Mouse (Mus musculus): ENCODE data around the gene 3110021N24Rik. TPM values are rescaled to one million over a fixed set of nuclear protein-coding genes. Genes with fewer than 3 reads are reported as not detected.

The 3110021N24Rik gene
- polyA plus RNA-seq, 1 experiment from 2014 or later, result 1.6 TPM

GRCm38 (mm10) chr4:108781596-108781995 lies 62.1 kb downstream of the 3110021N24Rik start:
- Histone ChIP-seq H3K27ac (ENCODE audit: low read depth, low read length) (no peak overlapping the region), H3K9me3 (replicated peaks; ENCODE audit: control insufficient read depth, low read length) (no peaks in the 10 kb centered on the region), H3K4me1 (ENCODE audit: control insufficient read depth, insufficient read depth, low read length) (no peaks in the 10 kb centered on the region), H3K4me3 (ENCODE audit: low read depth, low read length) (no peak overlapping the region), H3K9ac (ENCODE audit: low read depth, low read length) (no peak overlapping the region), H3K4me2 (peak overlapping the region; percentile 78; the same call in 1 of the 2 replicates), H3K36me3 (ENCODE audit: control insufficient read depth, insufficient read depth, low read length) (no peaks in the 10 kb centered on the region), H3K27me3 (ENCODE audit: control insufficient read depth, insufficient read depth, low read length) (no peaks in the 10 kb centered on the region)
- no peak for ATAC-seq (replicated peaks; ENCODE audit: insufficient number of reproducible peaks, low FRiP score, low TSS enrichment)
- 70% methylated on average over 3 of the region's 3 CpGs for WGBS (ENCODE audit: insufficient replicate concordance)

GRCm38 (mm10) chr4:108782421-108783085 lies 63.1 kb downstream of the 3110021N24Rik start:
- H3K9ac ChIP-seq (ENCODE audit: low read depth, low read length), result no peak overlapping the region
- H3K27me3 ChIP-seq (ENCODE audit: control insufficient read depth, insufficient read depth, low read length), result no peaks in the 10 kb centered on the region
- whole genome bisulfite sequencing (ENCODE audit: insufficient replicate concordance), result 25% methylated on average over 8 of the region's 8 CpGs
- H3K4me3 ChIP-seq (ENCODE audit: low read depth, low read length), result no peak overlapping the region
- no peaks in the 10 kb centered on the region for H3K36me3 ChIP-seq (ENCODE audit: control insufficient read depth, insufficient read depth, low read length)
- ATAC-seq (replicated peaks; ENCODE audit: insufficient number of reproducible peaks, low FRiP score, low TSS enrichment), result no peak
- H3K4me1 ChIP-seq (ENCODE audit: control insufficient read depth, insufficient read depth, low read length), result no peaks in the 10 kb centered on the region
- no peak overlapping the region for H3K27ac ChIP-seq (ENCODE audit: low read depth, low read length)
- no peak overlapping the region for H3K4me2 ChIP-seq
- no peaks in the 10 kb centered on the region for H3K9me3 ChIP-seq (replicated peaks; ENCODE audit: control insufficient read depth, low read length)

- H3K4me2 ChIP-seq, result no peak overlapping the region
- H3K4me3 ChIP-seq (ENCODE audit: low read depth, low read length), result no peak overlapping the region
- H3K27me3 ChIP-seq (ENCODE audit: control insufficient read depth, insufficient read depth, low read length), result no peaks in the 10 kb centered on the region
- WGBS (ENCODE audit: insufficient replicate concordance), result 63% methylated on average over 6 of the region's 6 CpGs
- H3K9me3 ChIP-seq (replicated peaks; ENCODE audit: control insufficient read depth, low read length), result no peaks in the 10 kb centered on the region
- no peak overlapping the region for H3K27ac ChIP-seq (ENCODE audit: low read depth, low read length)
- H3K4me1 ChIP-seq (ENCODE audit: control insufficient read depth, insufficient read depth, low read length), result no peaks in the 10 kb centered on the region
- H3K9ac ChIP-seq (ENCODE audit: low read depth, low read length), result no peak overlapping the region
- ATAC-seq (replicated peaks; ENCODE audit: insufficient number of reproducible peaks, low FRiP score, low TSS enrichment), result no peak
- H3K36me3 ChIP-seq (ENCODE audit: control insufficient read depth, insufficient read depth, low read length), result no peaks in the 10 kb centered on the region
Measured at GRCm38 (mm10) chr4:108789258-108789936, 69.9 kb downstream of the 3110021N24Rik start.

- ATAC-seq (replicated peaks; ENCODE audit: insufficient number of reproducible peaks, low FRiP score, low TSS enrichment), result no peak
- H3K36me3 ChIP-seq (ENCODE audit: control insufficient read depth, insufficient read depth, low read length), result no peaks in the 10 kb centered on the region
- no peaks in the 10 kb centered on the region for H3K4me1 ChIP-seq (ENCODE audit: control insufficient read depth, insufficient read depth, low read length)
- 39% methylated on average over 1 of the region's 1 CpGs for WGBS (ENCODE audit: insufficient replicate concordance)
- H3K9ac ChIP-seq (ENCODE audit: low read depth, low read length), result no peak overlapping the region
- no peak overlapping the region for H3K27ac ChIP-seq (ENCODE audit: low read depth, low read length)
- no peak overlapping the region for H3K4me3 ChIP-seq (ENCODE audit: low read depth, low read length)
- no peaks in the 10 kb centered on the region for H3K9me3 ChIP-seq (replicated peaks; ENCODE audit: control insufficient read depth, low read length)
- no peak overlapping the region for H3K4me2 ChIP-seq
- H3K27me3 ChIP-seq (ENCODE audit: control insufficient read depth, insufficient read depth, low read length), result no peaks in the 10 kb centered on the region
Measured at GRCm38 (mm10) chr4:108790507-108790906, 71.1 kb downstream of the 3110021N24Rik start.

GRCm38 (mm10) chr4:108793941-108794340 lies 74.5 kb downstream of the 3110021N24Rik start:
- Histone ChIP-seq H3K27me3 (ENCODE audit: control insufficient read depth, insufficient read depth, low read length) (no peaks in the 10 kb centered on the region), H3K36me3 (ENCODE audit: control insufficient read depth, insufficient read depth, low read length) (no peaks in the 10 kb centered on the region), H3K9me3 (replicated peaks; ENCODE audit: control insufficient read depth, low read length) (no peaks in the 10 kb centered on the region), H3K9ac (ENCODE audit: low read depth, low read length) (no peak overlapping the region), H3K4me1 (ENCODE audit: control insufficient read depth, insufficient read depth, low read length) (no peaks in the 10 kb centered on the region), H3K4me2 (no peak overlapping the region), H3K27ac (ENCODE audit: low read depth, low read length) (no peak overlapping the region), H3K4me3 (ENCODE audit: low read depth, low read length) (no peak overlapping the region)
- no peak for ATAC-seq (replicated peaks; ENCODE audit: insufficient number of reproducible peaks, low FRiP score, low TSS enrichment)
- WGBS (ENCODE audit: insufficient replicate concordance), result 38% methylated on average over 1 of the region's 1 CpGs

GRCm38 (mm10) chr4:108796701-108797100 lies 77.3 kb downstream of the 3110021N24Rik start:
- Histone ChIP-seq H3K4me1 (ENCODE audit: control insufficient read depth, insufficient read depth, low read length) (no peaks in the 10 kb centered on the region), H3K9me3 (replicated peaks; ENCODE audit: control insufficient read depth, low read length) (no peaks in the 10 kb centered on the region), H3K27ac (ENCODE audit: low read depth, low read length) (no peak overlapping the region), H3K36me3 (ENCODE audit: control insufficient read depth, insufficient read depth, low read length) (no peaks in the 10 kb centered on the region), H3K27me3 (ENCODE audit: control insufficient read depth, insufficient read depth, low read length) (no peaks in the 10 kb centered on the region), H3K4me2 (no peak overlapping the region), H3K9ac (ENCODE audit: low read depth, low read length) (no peak overlapping the region), H3K4me3 (ENCODE audit: low read depth, low read length) (no peak overlapping the region)
- WGBS (ENCODE audit: insufficient replicate concordance), result 26% methylated on average over 4 of the region's 4 CpGs
- ATAC-seq (replicated peaks; ENCODE audit: insufficient number of reproducible peaks, low FRiP score, low TSS enrichment), result no peak

GRCm38 (mm10) chr4:108798083-108798830 lies 78.8 kb downstream of the 3110021N24Rik start:
- ATAC-seq (replicated peaks; ENCODE audit: insufficient number of reproducible peaks, low FRiP score, low TSS enrichment), result no peak
- no peak overlapping the region for H3K27ac ChIP-seq (ENCODE audit: low read depth, low read length)
- 50% methylated on average over 2 of the region's 2 CpGs for WGBS (ENCODE audit: insufficient replicate concordance)
- H3K4me1 ChIP-seq (ENCODE audit: control insufficient read depth, insufficient read depth, low read length), result no peaks in the 10 kb centered on the region
- no peak overlapping the region for H3K4me2 ChIP-seq
- no peaks in the 10 kb centered on the region for H3K9me3 ChIP-seq (replicated peaks; ENCODE audit: control insufficient read depth, low read length)
- H3K27me3 ChIP-seq (ENCODE audit: control insufficient read depth, insufficient read depth, low read length), result no peaks in the 10 kb centered on the region
- H3K36me3 ChIP-seq (ENCODE audit: control insufficient read depth, insufficient read depth, low read length), result no peaks in the 10 kb centered on the region
- no peak overlapping the region for H3K9ac ChIP-seq (ENCODE audit: low read depth, low read length)
- H3K4me3 ChIP-seq (ENCODE audit: low read depth, low read length), result no peak overlapping the region

- Histone ChIP-seq H3K9ac (ENCODE audit: low read depth, low read length) (no peak overlapping the region), H3K27ac (ENCODE audit: low read depth, low read length) (no peak overlapping the region), H3K4me1 (ENCODE audit: control insufficient read depth, insufficient read depth, low read length) (no peaks in the 10 kb centered on the region), H3K4me3 (ENCODE audit: low read depth, low read length) (no peak overlapping the region), H3K36me3 (ENCODE audit: control insufficient read depth, insufficient read depth, low read length) (no peaks in the 10 kb centered on the region), H3K27me3 (ENCODE audit: control insufficient read depth, insufficient read depth, low read length) (no peaks in the 10 kb centered on the region), H3K4me2 (no peak overlapping the region), H3K9me3 (replicated peaks; ENCODE audit: control insufficient read depth, low read length) (no peaks in the 10 kb centered on the region)
- no peak for ATAC-seq (replicated peaks; ENCODE audit: insufficient number of reproducible peaks, low FRiP score, low TSS enrichment)
- WGBS (ENCODE audit: insufficient replicate concordance), result 80% methylated on average over 2 of the region's 2 CpGs
Measured at GRCm38 (mm10) chr4:108803535-108803934, 84.1 kb downstream of the 3110021N24Rik start.
